Mouse (Mus musculus) brain, adult 2 months (tissue): ENCODE measurements at regions not wholly inside any gene's neighbourhood (a gene's known extent, or its start where the extent isn't known, plus 50 kb on each side); places are given as distances from the start of the nearest gene placed in this dataset.
A peak's percentile ranks its signal among the peaks of the same experiment; 100 is the strongest.

ENCODE experiments used
- DNase-seq: peaks from one replicate; pipeline ENCODE4 v3.0.0; 2011; ENCODE audit warnings: low read depth, low spot score

DNA sequence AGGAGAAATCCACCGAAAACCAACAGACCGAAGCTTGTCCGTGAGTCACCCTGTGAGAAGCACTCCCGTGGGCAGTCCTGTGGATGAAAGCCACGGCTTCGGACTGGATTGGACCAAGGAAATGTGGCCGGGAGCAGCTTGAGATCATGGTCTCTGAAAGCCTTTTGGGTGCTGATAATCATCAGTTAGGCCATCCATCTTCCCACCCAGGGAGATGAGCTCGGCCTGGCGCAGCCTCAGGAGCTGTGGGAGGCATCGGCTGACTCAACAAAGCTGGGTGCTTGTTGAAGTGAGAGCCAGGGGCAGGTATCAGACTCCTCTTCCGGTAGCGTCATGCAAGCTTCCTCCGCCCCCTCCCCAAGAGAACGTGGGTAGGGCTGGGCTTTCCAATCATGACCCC lies 582.2 kb upstream of the Gm19410 start:
- peak; percentile 44 for DNase-seq

GRCm38 (mm10) chr8:35185165-35185564 lies 580.4 kb upstream of the Gm19410 start:
- DNase-seq: no peak

DNA sequence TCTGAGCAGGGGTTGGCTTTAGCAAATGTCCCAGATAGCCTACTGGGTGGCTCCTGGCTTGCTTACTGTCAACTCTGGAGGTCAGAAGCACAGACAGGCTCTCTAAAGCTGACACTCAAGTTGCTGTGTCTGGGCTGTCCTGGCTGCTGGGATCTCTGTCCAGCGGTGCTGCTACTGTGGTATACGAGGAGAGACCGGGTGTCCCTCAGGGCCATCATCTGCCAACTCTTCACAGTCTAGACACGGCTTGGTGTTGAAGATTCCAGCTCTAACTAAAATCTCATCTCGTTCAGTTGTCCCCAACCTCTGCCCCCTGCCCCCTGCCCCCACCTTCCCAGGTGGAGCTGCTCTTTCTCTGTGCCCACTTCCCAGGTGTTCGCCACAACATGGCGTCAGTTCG lies 577.1 kb upstream of the Gm19410 start:
- DNase-seq: no peak

DNA sequence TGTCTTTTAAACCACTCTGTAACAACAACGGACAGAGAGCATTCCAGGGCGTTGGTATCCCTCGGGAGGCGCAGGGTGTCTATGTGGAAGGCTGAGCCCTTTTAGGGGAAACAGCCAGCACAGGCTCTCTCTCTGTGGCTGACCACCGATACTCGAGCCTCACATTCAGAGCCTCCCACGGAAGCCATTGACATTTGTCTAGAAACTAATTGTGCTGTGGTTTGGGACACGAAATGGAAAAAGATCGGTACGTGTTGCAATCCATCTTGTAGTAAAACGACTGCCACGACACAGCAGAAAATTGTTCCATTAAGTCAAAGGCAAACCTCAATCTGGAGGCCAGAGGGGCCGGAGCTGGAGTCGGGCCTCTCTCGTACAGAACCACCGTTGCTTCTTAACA lies 575.9 kb upstream of the Gm19410 start:
- no peak for DNase-seq

GRCm38 (mm10) chr8:35192515-35192914 lies 573.1 kb upstream of the Gm19410 start:
- no peak for DNase-seq

DNA sequence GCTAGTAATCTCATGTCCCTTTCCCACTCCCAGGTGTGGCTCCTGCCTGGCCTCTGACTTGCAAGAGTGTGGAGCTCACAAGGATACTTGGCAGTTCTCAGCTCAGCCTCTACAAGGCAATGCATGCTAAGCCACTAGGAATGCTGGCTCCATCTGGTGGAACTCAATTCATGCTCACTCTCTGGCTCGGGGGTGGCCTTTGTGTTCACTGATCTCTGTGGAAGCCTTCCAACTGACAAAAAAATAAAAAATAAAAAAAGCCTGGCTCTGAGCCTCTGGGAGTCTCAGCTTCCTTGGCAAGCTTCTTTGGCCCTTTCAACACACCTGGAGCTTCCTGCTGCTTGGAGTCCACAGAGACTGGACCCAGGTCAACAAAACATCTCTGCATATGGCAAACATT lies 571.8 kb upstream of the Gm19410 start:
- peak; percentile 92 for DNase-seq

DNA sequence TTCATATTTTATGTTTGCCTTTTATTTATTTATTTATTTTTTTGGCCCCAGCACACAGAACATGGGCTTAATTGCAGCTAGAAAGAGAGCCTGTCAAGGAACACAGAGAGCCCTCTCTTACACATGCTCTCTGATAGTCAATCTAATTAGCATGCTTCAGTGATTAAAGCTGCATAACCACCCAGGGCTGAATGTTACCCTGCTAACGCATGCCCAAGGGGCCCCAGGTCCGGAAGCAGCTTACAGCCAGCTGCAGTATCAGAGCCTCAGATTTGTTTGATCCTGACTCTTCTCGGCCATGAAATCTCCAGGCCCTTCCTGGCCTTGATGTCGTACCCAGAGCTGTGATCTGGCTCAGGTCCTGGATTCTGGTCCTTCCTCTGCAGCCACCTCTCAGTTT lies 569.4 kb upstream of the Gm19410 start:
- DNase-seq: no peak

DNA sequence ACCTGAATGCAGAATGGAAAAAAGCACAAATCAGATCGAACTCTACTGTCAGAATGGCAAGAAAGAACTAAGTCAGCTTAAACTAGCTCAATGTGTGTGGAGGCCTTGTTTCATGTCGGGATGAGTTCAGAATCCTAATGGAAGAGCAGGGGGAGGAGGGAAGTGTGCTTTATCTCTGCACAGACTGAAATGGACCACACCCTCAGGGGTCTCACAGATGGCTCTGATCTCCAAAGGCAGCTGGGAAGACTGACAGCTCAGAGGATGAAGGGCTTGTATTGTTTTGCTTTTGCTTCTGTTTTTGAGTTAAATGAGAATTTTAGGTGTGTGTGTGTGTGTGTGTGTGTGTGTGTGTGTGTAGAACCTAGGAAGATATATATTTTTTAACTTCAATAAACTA lies 566.8 kb upstream of the Gm19410 start:
- no peak for DNase-seq

- DNase-seq: no peak
Observed at GRCm38 (mm10) chr8:35201416-35201815, 564.2 kb upstream of the Gm19410 start.

DNA sequence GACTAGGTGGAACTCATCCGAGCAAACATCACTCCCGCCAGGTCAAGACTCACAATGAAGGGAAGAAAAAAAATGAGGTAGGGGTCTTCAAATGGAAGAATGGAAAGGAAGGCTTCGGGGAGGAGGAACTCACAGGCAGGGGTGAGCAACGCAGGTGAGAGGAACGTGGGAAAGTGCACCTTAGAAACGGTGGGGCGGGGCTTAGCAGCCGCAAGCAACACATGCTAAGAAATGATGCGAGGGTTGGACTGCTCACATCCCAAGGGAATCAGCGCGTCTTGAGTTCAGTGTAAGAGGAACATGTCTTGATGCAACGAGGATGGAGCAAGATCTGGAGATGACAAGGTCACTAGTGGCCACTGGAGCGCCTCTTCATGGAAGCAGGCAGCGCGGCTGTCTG lies 560.6 kb upstream of the Gm19410 start:
- no peak for DNase-seq

GRCm38 (mm10) chr8:35205536-35205935 lies 560.1 kb upstream of the Gm19410 start:
- DNase-seq: peak; percentile 58

GRCm38 (mm10) chr8:35206271-35206670 lies 559.3 kb upstream of the Gm19410 start:
- no peak for DNase-seq

DNA sequence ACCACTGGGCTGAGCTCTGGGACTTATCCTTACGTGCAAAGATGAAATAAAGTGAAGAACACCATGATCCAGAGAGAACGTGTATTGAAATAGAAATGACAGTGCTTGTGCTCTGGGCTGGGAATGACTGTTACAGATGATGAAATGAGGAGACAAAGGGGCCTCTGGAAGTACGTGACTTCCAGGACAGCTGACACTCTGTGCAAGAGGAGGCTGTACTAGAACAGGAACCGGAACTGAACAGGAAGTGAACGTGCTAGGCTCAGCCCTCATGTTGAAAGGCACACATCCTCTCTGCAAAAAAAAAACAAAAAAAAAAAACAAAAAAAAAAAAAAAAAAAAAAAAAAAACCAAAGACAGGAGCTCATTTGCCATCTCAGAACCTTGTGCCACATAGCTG lies 557.2 kb upstream of the Gm19410 start:
- DNase-seq: no peak

- DNase-seq: no peak
Observed at GRCm38 (mm10) chr8:35211506-35212452, 553.8 kb upstream of the Gm19410 start.

GRCm38 (mm10) chr8:35213515-35213914 lies 552.1 kb upstream of the Gm19410 start:
- no peak for DNase-seq

GRCm38 (mm10) chr8:35217604-35218003 lies 548.0 kb upstream of the Gm19410 start:
- no peak for DNase-seq

GRCm38 (mm10) chr8:35218327-35218726 lies 547.3 kb upstream of the Gm19410 start:
- DNase-seq: no peak

DNA sequence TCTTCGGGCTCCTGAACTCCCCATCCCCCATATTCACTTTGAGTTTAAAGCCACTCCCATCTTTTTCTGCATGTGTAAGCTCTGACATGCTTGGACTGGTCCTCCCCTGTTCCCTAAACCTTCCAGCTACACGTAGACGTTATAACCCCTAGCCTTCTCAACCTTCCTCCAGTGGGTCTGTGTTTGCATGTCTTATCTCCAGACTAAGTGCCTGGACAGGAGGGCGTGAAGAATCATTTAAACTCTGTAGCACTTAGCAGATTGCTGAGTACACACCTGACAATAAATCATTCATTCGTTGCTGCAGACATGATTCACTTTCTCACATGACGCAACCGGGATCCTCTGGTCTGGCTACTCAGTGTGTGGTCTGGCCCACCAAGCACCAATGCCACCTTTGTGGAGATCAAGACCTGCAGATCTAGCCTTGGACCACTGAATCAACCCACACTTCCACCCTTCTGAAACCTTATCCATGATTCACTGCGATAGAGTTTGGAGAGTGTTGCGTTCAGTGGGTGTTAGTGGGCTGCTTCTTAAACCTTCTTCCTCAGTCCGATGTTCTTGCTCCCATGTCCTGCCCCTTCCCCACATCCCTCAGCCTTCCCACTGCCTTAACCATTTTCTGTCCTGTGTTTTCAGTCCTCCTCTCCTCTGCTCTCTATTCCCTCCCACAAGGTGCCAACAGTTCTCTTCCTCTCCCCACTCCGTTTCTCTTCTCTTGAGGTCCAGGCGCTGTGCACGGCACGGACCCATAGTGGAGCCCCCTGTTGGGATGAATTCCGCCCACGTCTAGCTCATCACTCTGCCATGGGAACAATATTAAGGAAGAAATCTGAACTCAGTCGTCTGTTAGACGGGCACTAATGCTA lies 541.3 kb upstream of the Gm19410 start:
- DNase-seq: no peak

DNA sequence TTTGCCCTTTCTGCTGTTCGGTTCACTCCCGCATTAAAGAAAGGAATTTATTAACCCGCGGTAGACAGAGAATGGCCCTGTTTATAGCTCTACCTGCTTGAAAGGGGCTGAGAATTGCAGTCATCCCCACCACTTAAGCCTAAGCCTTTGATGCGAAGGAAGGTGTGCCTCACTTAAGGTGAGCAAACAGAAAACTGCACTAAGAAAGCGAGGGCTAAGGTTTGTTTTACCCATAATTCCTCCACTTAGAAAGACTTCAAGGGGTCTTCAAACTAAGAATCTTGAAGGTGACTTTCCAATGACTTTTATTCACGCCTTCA lies 540.7 kb upstream of the Gm19410 start:
- no peak for DNase-seq

DNA sequence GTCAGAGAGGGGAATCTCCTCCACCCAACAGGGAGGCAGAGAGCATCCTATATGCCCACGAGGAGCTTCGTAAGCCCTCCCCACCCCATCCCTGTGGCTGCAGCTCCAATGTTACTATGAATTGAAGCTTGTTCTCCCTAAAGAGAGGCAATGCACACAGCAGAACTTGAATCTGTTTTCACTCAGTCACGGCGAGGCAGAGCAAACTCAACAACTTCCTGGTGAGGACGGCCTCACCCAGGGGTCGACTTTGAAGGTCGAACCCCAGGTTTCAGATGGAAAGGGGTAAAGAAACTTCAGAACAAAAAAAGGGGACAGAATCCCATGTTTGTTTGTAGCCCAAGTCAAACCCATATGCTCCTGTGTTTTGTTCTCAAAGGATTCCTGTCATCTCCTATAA lies 538.5 kb upstream of the Gm19410 start:
- no peak for DNase-seq

DNA sequence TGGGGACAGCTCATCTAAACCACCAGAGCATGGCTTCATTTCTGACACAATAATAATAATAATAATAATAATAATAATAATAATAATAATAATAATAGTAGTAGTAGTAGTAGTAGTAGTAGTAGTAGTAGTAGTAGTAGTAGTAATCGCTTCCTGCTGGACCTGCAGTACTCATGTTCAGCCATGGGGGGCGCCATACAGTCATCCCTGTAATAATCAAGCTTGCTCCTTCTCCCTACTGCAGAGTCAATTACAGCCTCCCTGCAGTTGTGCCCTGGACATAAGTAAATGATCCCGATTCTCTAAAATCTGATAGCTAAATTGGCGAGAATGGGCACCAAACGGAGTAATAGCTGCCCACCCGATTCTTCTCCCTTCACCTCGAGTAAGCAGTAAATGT lies 537.1 kb upstream of the Gm19410 start:
- no peak for DNase-seq

DNA sequence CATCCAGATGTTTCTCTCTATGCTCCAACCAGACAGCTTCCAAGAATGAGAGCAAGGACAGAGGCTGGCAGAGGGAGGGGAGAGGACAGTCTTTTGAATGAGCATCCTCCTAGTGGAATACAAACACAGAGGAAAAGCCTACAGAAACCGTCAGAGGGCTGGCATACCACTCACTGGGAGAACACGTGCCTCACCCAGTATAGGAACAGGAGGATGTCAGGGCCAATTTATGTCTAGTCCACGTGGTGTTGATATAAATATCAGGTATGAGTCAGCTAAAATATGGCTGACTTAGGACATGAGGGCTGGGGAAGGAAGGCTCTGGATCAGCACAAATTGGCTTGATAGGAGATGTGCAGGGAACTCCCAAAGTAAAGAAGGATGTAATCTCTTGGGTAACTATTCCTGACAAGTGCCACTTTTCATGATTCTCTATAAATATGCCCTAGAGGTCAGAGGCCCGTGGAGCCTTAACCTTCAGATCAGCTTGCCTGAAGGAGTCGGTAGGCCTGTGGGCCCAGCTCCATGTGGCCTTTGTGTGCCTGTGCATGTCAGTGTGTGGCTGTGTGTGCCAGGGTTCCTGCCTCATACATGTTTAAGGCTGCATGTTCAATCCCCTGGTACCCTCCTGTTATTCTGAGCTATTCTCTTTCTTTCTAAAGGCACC lies 531.9 kb upstream of the Gm19410 start:
- DNase-seq: peak; percentile 70
